Mouse (Mus musculus): ENCODE measurements around the gene Medag. TPM values are rescaled to one million over a fixed set of nuclear protein-coding genes. Genes with fewer than 3 reads are reported as not detected.

Gene Medag
- polyA plus RNA-seq, 1 experiment from 2014 or later: 0.13 TPM

GRCm38 (mm10) chr5:149373224-149373623 lies 38.3 kb upstream of the Medag start:
- peak; percentile 46 for ATAC-seq
- peak; percentile 92 for DNase-seq (ENCODE audit: low read depth, low spot score)

GRCm38 (mm10) chr5:149374026-149374425 lies 37.5 kb upstream of the Medag start:
- in situ Hi-C loops (cut with MboI; ENCODE audit: low pct_unique_long_range_greater_than_20kb): loop anchor here (10.0 kb wide), 1 partner anchor 151 kb away; the partner anchor contains the start of gene Wdr95
- peak; percentile 92 for DNase-seq (ENCODE audit: low read depth, low spot score)
- peak; percentile 50 for TF ChIP-seq CTCF (IDR thresholded peaks at IDR 0.05)
- ChIA-PET POLR2A (interaction anchor here (1.1 to 2.7 kb wide), 3 partner anchors 10 to 15 kb away, joined by 3 to 14 read pairs (median 3); no protein-coding TSS in a partner anchor), CTCF (interaction anchor here (1.9 to 7.2 kb wide), 5 partner anchors 13 to 45 kb away, joined by 8 to 63 read pairs (median 17); no protein-coding TSS in a partner anchor)
- H3K27me3 ChIP-seq: no peaks in the 10 kb centered on the region
- peak; percentile 71 for ATAC-seq

More at GRCm38 (mm10) chr5:149373224-149373623, 38.3 kb upstream of the Medag start:
- no peak for TF ChIP-seq CTCF (IDR thresholded peaks at IDR 0.05)
- ChIA-PET CTCF (interaction anchor here (0.8 to 7.2 kb wide), 4 partner anchors 12 to 293 kb away, joined by 3 to 63 read pairs (median 10); no protein-coding TSS in a partner anchor), POLR2A (interaction anchor here (1.1 to 1.5 kb wide), 2 partner anchors 13 to 16 kb away, joined by 3 read pairs; no protein-coding TSS in a partner anchor)
- in situ Hi-C loops (cut with MboI; ENCODE audit: low pct_unique_long_range_greater_than_20kb): loop anchor here (10.0 kb wide), 1 partner anchor 152 kb away; the partner anchor contains the start of gene Wdr95
- no peaks in the 10 kb centered on the region for H3K27me3 ChIP-seq

GRCm38 (mm10) chr5:149375074-149375888 lies 36.3 kb upstream of the Medag start:
- ATAC-seq (no peak), DNase-seq (ENCODE audit: low read depth, low spot score) (no peak)
- ChIA-PET POLR2A (interaction anchor here (1.6 to 2.7 kb wide), 2 partner anchors 12 to 15 kb away, joined by 6 to 14 read pairs; no protein-coding TSS in a partner anchor), CTCF (interaction anchor here (0.6 to 7.2 kb wide), 38 partner anchors 9 to 406 kb away, joined by 3 to 63 read pairs (median 5); partner anchors contain the start of genes Hmgb1, Medag, Tex26 and Uspl1)
- TF ChIP-seq CTCF (IDR thresholded peaks at IDR 0.05): no peak
- no peaks in the 10 kb centered on the region for H3K27me3 ChIP-seq
- in situ Hi-C loops (cut with MboI; ENCODE audit: low pct_unique_long_range_greater_than_20kb): loop anchor here (10.0 to 25.0 kb wide), 3 partner anchors 150 to 1962 kb away; partner anchors contain the start of gene Wdr95

GRCm38 (mm10) chr5:149375889-149376212 lies 35.7 kb upstream of the Medag start:
- DNase-seq (ENCODE audit: low read depth, low spot score) (peak; percentile 88), ATAC-seq (peak; percentile 36)
- TF ChIP-seq CTCF (IDR thresholded peaks at IDR 0.05): peak; percentile 96
- in situ Hi-C loops (cut with MboI; ENCODE audit: low pct_unique_long_range_greater_than_20kb): loop anchor here (10.0 to 25.0 kb wide), 3 partner anchors 149 to 1961 kb away; partner anchors contain the start of gene Wdr95
- ChIA-PET CTCF (interaction anchor here (0.6 to 7.2 kb wide), 40 partner anchors 9 to 406 kb away, joined by 3 to 63 read pairs (median 4); partner anchors contain the start of genes Hmgb1, Medag, Tex26 and Uspl1), POLR2A (interaction anchor here (0.8 to 2.7 kb wide), 4 partner anchors 10 to 64 kb away, joined by 3 to 14 read pairs (median 5); no protein-coding TSS in a partner anchor)
- no peaks in the 10 kb centered on the region for H3K27me3 ChIP-seq

GRCm38 (mm10) chr5:149376367-149376766 lies 35.2 kb upstream of the Medag start:
- DNase-seq (ENCODE audit: low read depth, low spot score) (no peak), ATAC-seq (no peak)
- TF ChIP-seq CTCF (IDR thresholded peaks at IDR 0.05): no peak
- POLR2A ChIA-PET: interaction anchor here (0.8 to 2.7 kb wide), 4 partner anchors 10 to 64 kb away, joined by 3 to 14 read pairs (median 5); no protein-coding TSS in a partner anchor
- CTCF ChIA-PET: interaction anchor here (0.6 to 7.2 kb wide), 29 partner anchors 10 to 404 kb away, joined by 3 to 63 read pairs (median 5); partner anchors contain the start of genes Hmgb1, Medag and Uspl1
- no peaks in the 10 kb centered on the region for H3K27me3 ChIP-seq
- in situ Hi-C loops (cut with MboI; ENCODE audit: low pct_unique_long_range_greater_than_20kb): loop anchor here (10.0 to 25.0 kb wide), 3 partner anchors 148 to 1961 kb away; partner anchors contain the start of gene Wdr95

GRCm38 (mm10) chr5:149377253-149377652 lies 34.3 kb upstream of the Medag start:
- DNase-seq (ENCODE audit: low read depth, low spot score) (peak; percentile 92), ATAC-seq (peak; percentile 23)
- in situ Hi-C loops (cut with MboI; ENCODE audit: low pct_unique_long_range_greater_than_20kb): loop anchor here (10.0 to 25.0 kb wide), 3 partner anchors 148 to 1960 kb away; partner anchors contain the start of gene Wdr95
- TF ChIP-seq CTCF (IDR thresholded peaks at IDR 0.05): no peak
- POLR2A ChIA-PET: interaction anchor here (0.6 to 2.8 kb wide), 4 partner anchors 12 to 628 kb away, joined by 3 to 16 read pairs (median 4); no protein-coding TSS in a partner anchor
- H3K27me3 ChIP-seq: no peaks in the 10 kb centered on the region
- CTCF ChIA-PET: interaction anchor here (0.9 to 7.2 kb wide), 4 partner anchors 10 to 147 kb away, joined by 3 to 63 read pairs (median 14); no protein-coding TSS in a partner anchor

GRCm38 (mm10) chr5:149378566-149378965 lies 33.0 kb upstream of the Medag start:
- in situ Hi-C loops (cut with MboI; ENCODE audit: low pct_unique_long_range_greater_than_20kb): loop anchor here (10.0 to 25.0 kb wide), 3 partner anchors 146 to 1959 kb away; partner anchors contain the start of gene Wdr95
- TF ChIP-seq CTCF (IDR thresholded peaks at IDR 0.05): no peak
- ChIA-PET POLR2A (interaction anchor here (2.8 kb wide), 1 partner anchor 11 kb away, joined by 16 read pairs; no protein-coding TSS in a partner anchor), CTCF (interaction anchor here (0.8 to 7.2 kb wide), 5 partner anchors 9 to 39 kb away, joined by 3 to 63 read pairs (median 4); no protein-coding TSS in a partner anchor)
- DNase-seq (ENCODE audit: low read depth, low spot score): no peak
- H3K27me3 ChIP-seq: no peaks in the 10 kb centered on the region
- no peak for ATAC-seq

GRCm38 (mm10) chr5:149379131-149379784 lies 32.3 kb upstream of the Medag start:
- no peak for TF ChIP-seq CTCF (IDR thresholded peaks at IDR 0.05)

GRCm38 (mm10) chr5:149379861-149380260 lies 31.7 kb upstream of the Medag start:
- POLR2A ChIA-PET: interaction anchor here (0.8 to 2.8 kb wide), 2 partner anchors 9 kb away, joined by 4 to 16 read pairs; no protein-coding TSS in a partner anchor
- ATAC-seq: no peak
- DNase-seq (ENCODE audit: low read depth, low spot score): no peak
- CTCF ChIA-PET: interaction anchor here (1.4 to 7.2 kb wide), 2 partner anchors 8 to 128 kb away, joined by 4 to 63 read pairs; no protein-coding TSS in a partner anchor
- no peaks in the 10 kb centered on the region for H3K27me3 ChIP-seq
- in situ Hi-C loops (cut with MboI; ENCODE audit: low pct_unique_long_range_greater_than_20kb): loop anchor here (5.0 to 25.0 kb wide), 4 partner anchors 37 to 1957 kb away; partner anchors contain the start of gene Wdr95
- no peak for TF ChIP-seq CTCF (IDR thresholded peaks at IDR 0.05)

More at GRCm38 (mm10) chr5:149379131-149379784, 32.3 kb upstream of the Medag start:
- in situ Hi-C loops (cut with MboI; ENCODE audit: low pct_unique_long_range_greater_than_20kb): loop anchor here (10.0 to 25.0 kb wide), 3 partner anchors 146 to 1958 kb away; partner anchors contain the start of gene Wdr95
- POLR2A ChIA-PET: interaction anchor here (2.8 kb wide), 1 partner anchor 10 kb away, joined by 16 read pairs; no protein-coding TSS in a partner anchor
- no peak for DNase-seq (ENCODE audit: low read depth, low spot score)
- ATAC-seq: no peak
- no peaks in the 10 kb centered on the region for H3K27me3 ChIP-seq
- CTCF ChIA-PET: interaction anchor here (1.4 to 7.2 kb wide), 4 partner anchors 8 to 128 kb away, joined by 3 to 63 read pairs (median 5); no protein-coding TSS in a partner anchor
